Mouse (Mus musculus) myocyte (in vitro differentiated cells): ENCODE measurements around the gene Tiam1.

ENCODE experiments used
- CEBPB ChIP-seq: IDR thresholded peaks from 2 replicates; pipeline ENCODE4 v1.6.1; 2011; ENCODE audit warnings: mild to moderate bottlenecking, moderate library complexity; ENCODE audit not compliant: poor library complexity, insufficient read depth, severe bottlenecking
- POLR2A ChIP-seq: IDR thresholded peaks from one replicate; pipeline ENCODE4 v1.6.1; 2011; ENCODE audit warnings: low read depth, mild to moderate bottlenecking, control low read depth, moderate library complexity; ENCODE audit not compliant: insufficient read length
- REST ChIP-seq: IDR thresholded peaks from one replicate; pipeline ENCODE4 v1.6.1; 2011; ENCODE audit warnings: mild to moderate bottlenecking, control low read depth, moderate library complexity; ENCODE audit not compliant: insufficient read depth, insufficient read length

- TF ChIP-seq CEBPB (no peak), REST (no peak), POLR2A (no peak)
Measured at GRCm38 (mm10) chr16:89990288-89990955, 153.1 kb downstream of the Tiam1 start.
